Comparison of ENCODE assay signal across 14 mouse cellular contexts in genomic region chr15:82992079-82992783, GRCm38 (mm10). TPM values are rescaled to one million over a fixed set of nuclear protein-coding genes. Genes with fewer than 3 reads are reported as not detected.
DNase-seq lines count a peak whose midpoint lies in the region; ATAC-seq and TF ChIP-seq lines count a peak whose summit lies in the region.
"Had no signal": no experiment of that assay in that cellular context is flagged by ENCODE, and none has a peak within 500 bp of the region (broad histone marks: within the 10 kb centered on the region; RNA-seq: fewer than 3 reads in every experiment).

No protein-coding gene starts in this region.

- no peak overlapping the region for H3K4me2 ChIP-seq in forebrain, postnatal 0 days (ENCODE audit: low read depth)
- H3K4me2 ChIP-seq in hindbrain, embryonic 13.5 days = no peak overlapping the region
- no peak overlapping the region for H3K4me2 ChIP-seq in midbrain, postnatal 0 days (ENCODE audit: low read depth, low read length, poor library complexity, severe bottlenecking)
- no peak overlapping the region for H3K4me2 ChIP-seq in liver, postnatal 0 days (ENCODE audit: low read depth, low read length)
- H3K4me2 ChIP-seq: embryonic facial prominence, embryonic 12.5 days; stomach, embryonic 15.5 days had no signal

- peak overlapping the region; percentile 61 for H3K27ac ChIP-seq in forebrain, embryonic 10.5 days
- no peak overlapping the region for H3K27ac ChIP-seq in forebrain, postnatal 0 days (ENCODE audit: low read depth, low read length)
- peak overlapping the region; percentile 58 for H3K27ac ChIP-seq in hindbrain, embryonic 13.5 days
- H3K27ac ChIP-seq in midbrain, postnatal 0 days (ENCODE audit: low read depth, low read length) = no peak overlapping the region
- no peak overlapping the region for H3K27ac ChIP-seq in liver, postnatal 0 days (ENCODE audit: low read depth)
- H3K27ac ChIP-seq: embryonic facial prominence, embryonic 12.5 days; stomach, embryonic 15.5 days had no signal

- no peak for ATAC-seq in forebrain, postnatal 0 days
- no peak for ATAC-seq in hindbrain, embryonic 13.5 days (ENCODE audit: low FRiP score)
- no peak for ATAC-seq in midbrain, postnatal 0 days (ENCODE audit: low FRiP score)
- no peak for ATAC-seq in liver, postnatal 0 days

- H3K9me3 ChIP-seq in forebrain, embryonic 10.5 days = no peaks in the 10 kb centered on the region
- no peaks in the 10 kb centered on the region for H3K9me3 ChIP-seq in forebrain, postnatal 0 days (ENCODE audit: low read length)
- no peaks in the 10 kb centered on the region for H3K9me3 ChIP-seq in hindbrain, embryonic 13.5 days
- no peaks in the 10 kb centered on the region for H3K9me3 ChIP-seq in midbrain, postnatal 0 days (ENCODE audit: low read length)
- H3K9me3 ChIP-seq in liver, postnatal 0 days (ENCODE audit: low read length) = no peaks in the 10 kb centered on the region
- H3K9me3 ChIP-seq: embryonic facial prominence, embryonic 12.5 days; stomach, embryonic 15.5 days had no signal

- no peak overlapping the region for H3K9ac ChIP-seq in forebrain, postnatal 0 days
- H3K9ac ChIP-seq in hindbrain, embryonic 13.5 days = peak overlapping the region; percentile 4; the same call in 1 of the 2 replicates
- H3K9ac ChIP-seq in midbrain, postnatal 0 days (replicated peaks; ENCODE audit: low read length, poor library complexity, severe bottlenecking) = no peak overlapping the region
- no peak overlapping the region for H3K9ac ChIP-seq in liver, postnatal 0 days (replicated peaks)
- H3K9ac ChIP-seq: embryonic facial prominence, embryonic 12.5 days; stomach, embryonic 15.5 days had no signal

- no peak for TF ChIP-seq CTCF in forebrain, postnatal 0 days (IDR thresholded peaks at IDR 0.05; ENCODE audit: low read depth)
- no peak for TF ChIP-seq CTCF in midbrain, postnatal 0 days (IDR thresholded peaks at IDR 0.05)
- no peak for TF ChIP-seq CTCF in liver, postnatal 0 days (IDR thresholded peaks at IDR 0.05; ENCODE audit: low read depth)

- H3K4me3 ChIP-seq in forebrain, embryonic 10.5 days = no peak overlapping the region
- no peak overlapping the region for H3K4me3 ChIP-seq in forebrain, postnatal 0 days (ENCODE audit: low read depth, low read length)
- no peak overlapping the region for H3K4me3 ChIP-seq in hindbrain, embryonic 13.5 days
- no peak overlapping the region for H3K4me3 ChIP-seq in midbrain, postnatal 0 days (ENCODE audit: low read depth, low read length)
- no peak overlapping the region for H3K4me3 ChIP-seq in liver, postnatal 0 days (ENCODE audit: low read depth, low read length)
- H3K4me3 ChIP-seq: embryonic facial prominence, embryonic 12.5 days; stomach, embryonic 15.5 days had no signal

- H3K27me3 ChIP-seq in forebrain, embryonic 10.5 days (ENCODE audit: poor library complexity, severe bottlenecking) = peaks cover 96% of the 10 kb centered on the region
- H3K27me3 ChIP-seq in forebrain, postnatal 0 days (ENCODE audit: insufficient read depth, low read length) = no peaks in the 10 kb centered on the region
- H3K27me3 ChIP-seq in hindbrain, embryonic 13.5 days = peaks cover 12% of the 10 kb centered on the region
- no peaks in the 10 kb centered on the region for H3K27me3 ChIP-seq in midbrain, postnatal 0 days (ENCODE audit: insufficient read depth, low read length)
- H3K27me3 ChIP-seq in liver, postnatal 0 days (ENCODE audit: insufficient read depth, low read length) = peaks cover 22% of the 10 kb centered on the region

- WGBS in forebrain, embryonic 10.5 days = 71% methylated on average over 13 of the region's 13 CpGs
- 61% methylated on average over 13 of the region's 13 CpGs for WGBS in forebrain, postnatal 0 days
- 62% methylated on average over 13 of the region's 13 CpGs for WGBS in hindbrain, embryonic 13.5 days
- 67% methylated on average over 13 of the region's 13 CpGs for WGBS in midbrain, postnatal 0 days
- 78% methylated on average over 13 of the region's 13 CpGs for WGBS in liver, postnatal 0 days (ENCODE audit: insufficient replicate concordance)

- peaks cover 75% of the 10 kb centered on the region for H3K4me1 ChIP-seq in forebrain, embryonic 10.5 days
- peaks cover 31% of the 10 kb centered on the region for H3K4me1 ChIP-seq in forebrain, postnatal 0 days (ENCODE audit: insufficient read depth)
- H3K4me1 ChIP-seq in hindbrain, embryonic 13.5 days (replicated peaks) = peaks cover 83% of the 10 kb centered on the region
- H3K4me1 ChIP-seq in midbrain, postnatal 0 days (ENCODE audit: insufficient read depth, low read length) = peaks cover 20% of the 10 kb centered on the region; the same call in 1 of the 2 replicates
- H3K4me1 ChIP-seq in liver, postnatal 0 days (ENCODE audit: insufficient read depth) = peaks cover 7% of the 10 kb centered on the region; the same call in 1 of the 2 replicates

- H3K36me3 ChIP-seq in forebrain, embryonic 10.5 days (replicated peaks) = no peaks in the 10 kb centered on the region
- H3K36me3 ChIP-seq in forebrain, postnatal 0 days (ENCODE audit: insufficient read depth) = no peaks in the 10 kb centered on the region
- no peaks in the 10 kb centered on the region for H3K36me3 ChIP-seq in hindbrain, embryonic 13.5 days
- H3K36me3 ChIP-seq in midbrain, postnatal 0 days (ENCODE audit: insufficient read depth, low read length) = no peaks in the 10 kb centered on the region
- no peaks in the 10 kb centered on the region for H3K36me3 ChIP-seq in liver, postnatal 0 days (replicated peaks; ENCODE audit: insufficient read depth, low read length)
- H3K36me3 ChIP-seq: embryonic facial prominence, embryonic 12.5 days; stomach, embryonic 15.5 days had no signal

- no peak for DNase-seq in forebrain, embryonic 10.5 days (ENCODE audit: extremely low spot score, low spot score)
- DNase-seq in forebrain, postnatal 0 days = no peak
- peak; percentile 19 for DNase-seq in thymus, postnatal 14 days
- no peak for DNase-seq in thymus, adult 18-20 months
- peak; percentile 72 for DNase-seq in midbrain, postnatal 0 days (ENCODE audit: low spot score)
- DNase-seq in Muller cell, postnatal 12 days (ENCODE audit: inconsistent ontology term) = no peak
- no peak for DNase-seq in liver, postnatal 0 days
- DNase-seq: kidney, adult 8-10 months; liver; lung, postnatal 10 days; right cerebral cortex, postnatal 4 days had no signal

- TF ChIP-seq EP300 in liver, postnatal 0 days (IDR thresholded peaks at IDR 0.05; ENCODE audit: low read depth) = no peak

RNA-seq across cellular contexts. Expression of gene Tcf20, which starts 4.6 kb away (rescaled TPM):
- polyA plus RNA-seq in forebrain, embryonic 10.5 days (2016; fragmentation: Nextera tagmentation; extraction: Ambion mirVana) = 6.5 and 7.1 TPM in 2 replicates
- 120 and 150 TPM in 2 replicates for total RNA-seq in forebrain, postnatal 0 days (2014; rRNA removed)
- 10.3 and 12.2 TPM in 2 replicates for polyA plus RNA-seq in forebrain, postnatal 0 days (2015; fragmentation: Nextera tagmentation; extraction: Ambion mirVana)
- polyA plus RNA-seq in hindbrain, embryonic 13.5 days (2015; fragmentation: Nextera tagmentation; extraction: Ambion mirVana) = 11.8 and 12.6 TPM in 2 replicates
- total RNA-seq in midbrain, postnatal 0 days (2014; rRNA removed) = 125 and 131 TPM in 2 replicates
- 10.6 and 11.8 TPM in 2 replicates for polyA plus RNA-seq in midbrain, postnatal 0 days (2015; fragmentation: Nextera tagmentation; extraction: Ambion mirVana)
- polyA plus RNA-seq in liver, postnatal 0 days (2015; fragmentation: Nextera tagmentation; extraction: Ambion mirVana) = 1.6 and 1.8 TPM in 2 replicates

RNA-seq across cellular contexts. Expression of gene Nfam1, which starts 40.9 kb away (rescaled TPM):
- 1.6 and 2.3 TPM in 2 replicates for polyA plus RNA-seq in forebrain, embryonic 10.5 days (2016; fragmentation: Nextera tagmentation; extraction: Ambion mirVana)
- total RNA-seq in forebrain, postnatal 0 days (2014; rRNA removed) = 0.69 and 2.9 TPM in 2 replicates
- polyA plus RNA-seq in forebrain, postnatal 0 days (2015; fragmentation: Nextera tagmentation; extraction: Ambion mirVana) = 1.5 and 1.8 TPM in 2 replicates
- 2.0 and 2.2 TPM in 2 replicates for polyA plus RNA-seq in hindbrain, embryonic 13.5 days (2015; fragmentation: Nextera tagmentation; extraction: Ambion mirVana)
- total RNA-seq in midbrain, postnatal 0 days (2014; rRNA removed) = 3.3 and 4.1 TPM in 2 replicates
- 1.9 and 2.6 TPM in 2 replicates for polyA plus RNA-seq in midbrain, postnatal 0 days (2015; fragmentation: Nextera tagmentation; extraction: Ambion mirVana)
- polyA plus RNA-seq in liver, postnatal 0 days (2015; fragmentation: Nextera tagmentation; extraction: Ambion mirVana) = 9.4 and 10.4 TPM in 2 replicates

Comparison
In these comparisons a context has a peak if more than half of its experiments do, and no peak if none do; other contexts are left out.
1. DNase-seq: peak in thymus, postnatal 14 days (single experiment) and midbrain, postnatal 0 days (single experiment); none in forebrain, embryonic 10.5 days (single experiment), forebrain, postnatal 0 days (single experiment), thymus, adult 18-20 months (0 of 2), Muller cell, postnatal 12 days (single experiment) and liver, postnatal 0 days (single experiment).
2. H3K27ac ChIP-seq: peak in forebrain, embryonic 10.5 days (single experiment) and hindbrain, embryonic 13.5 days (single experiment); none in forebrain, postnatal 0 days (single experiment), midbrain, postnatal 0 days (single experiment) and liver, postnatal 0 days (single experiment).